Mouse (Mus musculus) frontal cortex, postnatal 36 days (tissue): ENCODE data around the gene Gm10518.

Source experiments
- DNase-seq, 2 experiments: peaks; one replicate each; pipeline ENCODE4 v3.0.0; 2022; ENCODE audit warnings: low spot score in 2 of 2

Gm10518 gene

GRCm38 (mm10) chr1:179833596-179833995 is 30.4 kb downstream of the Gm10518 start:
- no peak for DNase-seq

GRCm38 (mm10) chr1:179835753-179836425 is 32.7 kb downstream of the Gm10518 start:
- no peak for DNase-seq

- DNase-seq: no peak
These were observed 33.5 kb downstream of the Gm10518 start for GRCm38 (mm10) chr1:179836426-179837404.

- DNase-seq: no peak
These were observed 39.4 kb downstream of the Gm10518 start for GRCm38 (mm10) chr1:179842568-179842967.

GRCm38 (mm10) chr1:179843981-179844380 is 40.8 kb downstream of the Gm10518 start:
- DNase-seq: no peak

- DNase-seq: peak; percentile 46 to 54
These were observed 41.7 kb downstream of the Gm10518 start for GRCm38 (mm10) chr1:179844894-179845293.

GRCm38 (mm10) chr1:179845832-179846499 is 42.8 kb downstream of the Gm10518 start:
- no peak for DNase-seq

GRCm38 (mm10) chr1:179847173-179847572 is 44.0 kb downstream of the Gm10518 start:
- no peak for DNase-seq

- peak; percentile 72 to 85 for DNase-seq
These were observed 44.7 kb downstream of the Gm10518 start for GRCm38 (mm10) chr1:179847759-179848389.

- DNase-seq: no peak
These were observed 50.2 kb downstream of the Gm10518 start for GRCm38 (mm10) chr1:179853421-179853820.
